Mouse (Mus musculus): Measurements from ENCODE around the gene Bik.

Bik gene

GRCm38 (mm10) chr15:83547144-83547543 lies 20.5 kb downstream of the Bik start:
- no peak for DNase-seq (ENCODE audit: low spot score)

- no peak for DNase-seq (ENCODE audit: low spot score)
These were observed 23.5 kb downstream of the Bik start for GRCm38 (mm10) chr15:83550137-83550536.

GRCm38 (mm10) chr15:83553831-83554230 lies 27.2 kb downstream of the Bik start:
- no peak for DNase-seq (ENCODE audit: low spot score)

- peak; percentile 90 for DNase-seq (ENCODE audit: low spot score)
These were observed 28.7 kb downstream of the Bik start for GRCm38 (mm10) chr15:83555161-83555974.

DNA sequence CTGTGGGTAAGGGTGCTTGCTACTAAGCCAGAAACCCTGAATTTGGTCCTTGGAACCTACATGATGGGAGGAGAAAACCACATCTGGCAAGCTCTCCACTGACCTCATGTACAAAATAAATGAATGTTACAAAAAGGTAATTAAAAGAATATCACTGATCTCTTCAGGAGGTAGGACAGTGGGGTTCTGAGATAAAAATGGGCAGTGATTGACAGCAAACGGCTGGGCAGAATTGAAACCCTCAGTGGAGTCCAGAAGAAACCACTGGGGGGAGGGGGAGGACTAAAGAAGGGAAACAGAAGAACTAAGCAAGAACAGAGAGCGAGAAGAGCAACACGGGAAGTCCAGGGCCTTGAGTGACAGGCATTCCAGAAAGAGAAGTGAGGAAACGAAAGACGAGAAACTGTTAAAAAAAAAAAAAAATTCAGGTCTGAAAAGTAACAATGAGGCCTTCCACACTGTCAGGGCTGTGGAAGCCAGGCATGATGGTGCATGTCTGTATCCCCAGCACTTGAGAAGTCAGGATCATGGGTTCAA lies 34.3 kb downstream of the Bik start:
- no peak for DNase-seq (ENCODE audit: low spot score)

DNA sequence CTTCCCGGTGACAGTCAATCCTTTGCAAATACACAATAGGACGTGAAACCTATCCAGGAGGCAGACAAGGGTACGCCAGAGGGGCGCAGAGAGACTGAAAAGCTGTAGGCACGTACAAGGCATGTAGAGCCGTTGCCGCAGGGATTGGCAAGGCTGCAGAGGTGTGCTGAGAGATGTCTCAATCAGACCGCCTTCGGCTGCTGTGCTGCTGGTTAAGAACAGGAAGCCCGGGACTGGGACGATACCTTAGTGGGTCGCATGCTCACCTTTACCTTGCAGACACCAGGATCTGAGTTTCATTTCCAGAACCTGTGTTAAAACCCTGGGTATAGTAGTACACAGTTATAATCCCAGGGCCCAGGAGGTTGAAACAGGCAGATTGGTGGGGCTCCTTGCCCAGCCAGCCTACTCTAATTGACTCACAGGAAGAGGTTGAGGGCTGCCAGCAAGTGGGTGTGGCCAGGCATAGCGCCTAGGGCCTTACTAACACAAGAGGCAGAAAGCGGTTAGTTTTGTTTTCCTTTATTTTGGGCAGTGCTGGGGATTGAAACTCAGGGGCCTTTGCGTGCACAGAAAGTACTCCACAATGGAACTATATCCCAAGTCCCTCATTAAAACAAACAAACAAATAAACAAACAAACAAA lies 36.1 kb downstream of the Bik start:
- peak; percentile 75 for DNase-seq (ENCODE audit: low spot score)

- no peak for DNase-seq (ENCODE audit: low spot score)
These were observed 36.7 kb downstream of the Bik start, which contains the start of the genes Tspo and Mcat for GRCm38 (mm10) chr15:83563327-83563856. Tspo (plus strand) TSS chr15:83563592. Mcat (minus strand) TSS chr15:83563787.

DNA sequence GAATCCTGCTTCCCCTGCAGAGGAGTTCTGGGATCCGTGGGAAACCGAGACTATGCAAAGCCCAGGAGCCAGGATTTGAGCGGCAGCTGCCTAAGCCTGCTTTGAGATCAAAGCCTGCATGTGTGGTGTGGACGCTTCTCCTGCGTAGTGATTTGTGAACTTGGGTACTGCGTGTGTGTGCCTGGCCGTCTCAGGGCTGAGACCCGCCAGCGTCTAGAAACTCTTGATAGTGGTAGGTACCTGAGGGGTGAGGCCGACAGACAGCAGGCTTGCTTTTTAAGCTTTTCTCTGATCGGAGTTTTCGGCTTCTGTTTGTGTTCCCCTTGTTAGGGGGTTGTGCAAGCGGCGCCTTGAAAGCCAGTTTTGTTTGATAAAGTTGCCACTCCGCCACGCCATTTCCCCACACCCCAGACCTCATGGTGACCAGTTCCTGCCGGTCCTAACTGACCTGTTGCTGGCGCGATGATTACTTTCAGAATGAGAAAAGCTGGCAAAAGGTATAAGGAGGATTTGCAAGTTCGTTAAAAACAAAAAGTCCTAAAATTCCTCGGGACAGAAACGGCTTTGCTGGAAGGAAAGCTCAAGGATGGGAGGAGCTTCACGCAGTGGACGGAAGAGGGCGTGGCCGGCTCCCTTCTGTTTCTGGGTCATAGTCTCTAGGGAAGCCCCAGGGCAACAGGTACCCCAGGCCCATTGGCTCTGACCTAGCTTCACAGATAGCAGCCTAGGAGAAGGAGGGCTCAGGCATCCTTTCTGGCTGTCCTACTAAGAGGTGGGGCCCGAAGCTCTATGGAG lies 37.4 kb downstream of the Bik start:
- no peak for DNase-seq (ENCODE audit: low spot score)

DNA sequence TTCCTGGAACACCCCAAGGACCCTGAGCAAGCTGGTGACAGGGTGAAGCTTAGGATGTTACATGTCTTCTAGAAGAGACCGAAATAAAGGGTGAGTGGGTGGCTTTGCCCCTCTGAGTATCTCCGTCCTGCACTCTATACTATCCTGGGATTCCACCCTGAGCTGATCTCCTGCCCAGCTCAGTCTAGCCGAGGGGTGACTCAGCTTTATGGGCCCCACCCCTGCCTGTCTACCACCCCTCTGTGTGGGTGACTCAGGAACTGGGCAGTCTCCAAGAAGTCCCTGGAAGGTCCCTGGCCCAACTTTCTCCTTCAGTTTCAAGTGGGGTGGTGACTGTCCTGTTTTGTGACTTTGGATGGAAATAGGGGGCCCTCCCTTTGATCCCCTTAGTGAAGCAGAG lies 38.8 kb downstream of the Bik start:
- DNase-seq (ENCODE audit: low spot score), result no peak

DNA sequence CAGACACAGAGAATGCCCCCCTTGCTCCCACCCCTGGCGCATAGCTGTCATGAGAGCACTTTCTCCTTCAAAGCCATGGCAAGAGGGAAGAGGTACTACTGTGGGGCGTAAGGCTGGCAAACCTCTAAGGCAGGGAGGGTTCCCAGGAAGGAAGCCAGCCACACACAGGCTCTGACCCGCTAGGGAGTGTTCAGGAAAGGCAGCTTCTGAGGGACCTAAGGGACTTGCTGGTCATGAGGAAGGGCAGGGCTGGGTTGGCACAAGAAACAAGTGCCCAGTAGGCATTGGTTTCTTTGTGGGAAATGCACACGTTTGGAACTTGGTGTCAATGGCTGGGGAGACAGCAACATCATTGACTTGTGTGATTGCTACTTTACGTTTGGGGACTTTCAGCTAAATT lies 39.3 kb downstream of the Bik start:
- DNase-seq (ENCODE audit: low spot score), result no peak

GRCm38 (mm10) chr15:83567728-83568127 lies 41.1 kb downstream of the Bik start:
- no peak for DNase-seq (ENCODE audit: low spot score)

GRCm38 (mm10) chr15:83568544-83568943 lies 41.9 kb downstream of the Bik start:
- DNase-seq (ENCODE audit: low spot score), result no peak

DNA sequence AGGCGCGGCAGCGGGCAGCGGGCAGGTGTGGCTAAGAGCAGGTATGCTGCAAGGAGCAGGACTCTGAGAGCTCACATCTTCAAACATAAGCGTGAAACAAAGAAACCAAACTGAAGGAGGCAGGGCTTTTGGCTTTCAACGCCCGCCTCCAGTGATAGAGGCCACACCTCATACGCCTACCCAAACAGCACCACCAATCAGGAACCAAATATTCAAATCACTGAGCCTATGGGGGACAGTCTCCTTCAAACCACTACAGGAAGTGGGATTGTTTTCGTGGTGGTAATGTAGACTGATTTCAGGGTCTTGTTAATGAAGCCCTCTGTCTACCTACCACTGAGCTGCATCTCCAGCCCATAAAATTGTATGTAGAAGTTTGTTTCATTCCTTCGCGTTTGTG lies 43.0 kb downstream of the Bik start:
- peak; percentile 54 for DNase-seq (ENCODE audit: low spot score)

GRCm38 (mm10) chr15:83570641-83571040 lies 44.0 kb downstream of the Bik start:
- no peak for DNase-seq (ENCODE audit: low spot score)

DNA sequence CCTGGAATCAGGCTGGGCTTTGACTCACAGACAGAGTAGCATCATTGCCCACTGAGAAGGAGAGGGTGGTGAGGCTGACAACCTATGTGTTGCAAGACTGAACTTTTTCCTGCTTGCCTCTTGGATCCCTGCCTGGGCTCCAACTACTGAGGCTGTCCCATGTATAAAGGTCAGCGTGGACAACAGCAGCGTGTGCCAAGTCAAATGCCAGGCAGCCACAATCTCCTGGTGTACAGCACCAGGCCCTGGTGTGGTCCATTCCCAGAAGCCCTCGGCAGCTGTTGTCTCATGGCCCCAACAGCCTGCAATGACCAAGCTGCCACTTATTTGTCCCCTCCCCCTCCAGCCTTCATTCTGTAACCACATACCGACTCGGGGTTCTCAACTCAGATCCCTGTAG lies 45.0 kb downstream of the Bik start:
- DNase-seq (ENCODE audit: low spot score), result no peak

DNA sequence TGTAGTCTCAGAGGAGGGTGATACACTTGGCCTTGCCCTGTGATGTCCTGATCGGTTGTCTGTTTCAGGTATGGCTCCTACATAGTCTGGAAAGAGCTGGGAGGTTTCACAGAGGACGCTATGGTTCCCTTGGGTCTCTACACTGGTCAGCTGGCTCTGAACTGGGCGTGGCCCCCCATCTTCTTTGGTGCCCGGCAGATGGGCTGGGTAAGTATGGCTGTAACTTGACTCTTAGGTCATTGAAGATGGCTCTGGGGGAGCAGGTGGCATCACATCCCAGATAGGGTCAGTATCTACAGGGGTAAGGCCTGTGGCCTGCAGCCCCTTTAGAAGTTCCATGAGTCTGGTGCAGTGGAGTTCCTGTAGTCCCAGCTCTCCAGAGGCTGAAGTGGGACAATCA lies 45.5 kb downstream of the Bik start:
- no peak for DNase-seq (ENCODE audit: low spot score)

DNA sequence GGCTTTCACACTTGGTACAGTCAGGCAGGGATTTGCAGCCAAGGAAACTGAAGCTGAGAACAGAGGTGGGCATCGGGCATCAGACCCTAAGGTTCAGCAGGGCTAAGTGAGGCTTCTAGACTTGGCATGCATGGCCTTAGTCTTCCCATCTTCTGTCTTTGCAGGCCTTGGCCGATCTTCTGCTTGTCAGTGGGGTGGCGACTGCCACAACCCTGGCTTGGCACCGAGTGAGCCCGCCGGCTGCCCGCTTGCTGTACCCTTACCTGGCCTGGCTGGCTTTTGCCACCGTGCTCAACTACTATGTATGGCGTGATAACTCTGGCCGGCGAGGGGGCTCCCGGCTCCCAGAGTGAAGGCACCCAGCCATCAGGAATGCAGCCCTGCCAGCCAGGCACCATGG lies 46.9 kb downstream of the Bik start:
- no peak for DNase-seq (ENCODE audit: low spot score)

- no peak for DNase-seq (ENCODE audit: low spot score)
These were observed 48.2 kb downstream of the Bik start for GRCm38 (mm10) chr15:83574731-83575351.

- no peak for DNase-seq (ENCODE audit: low spot score)
These were observed 48.9 kb downstream of the Bik start for GRCm38 (mm10) chr15:83575543-83575942.

DNA sequence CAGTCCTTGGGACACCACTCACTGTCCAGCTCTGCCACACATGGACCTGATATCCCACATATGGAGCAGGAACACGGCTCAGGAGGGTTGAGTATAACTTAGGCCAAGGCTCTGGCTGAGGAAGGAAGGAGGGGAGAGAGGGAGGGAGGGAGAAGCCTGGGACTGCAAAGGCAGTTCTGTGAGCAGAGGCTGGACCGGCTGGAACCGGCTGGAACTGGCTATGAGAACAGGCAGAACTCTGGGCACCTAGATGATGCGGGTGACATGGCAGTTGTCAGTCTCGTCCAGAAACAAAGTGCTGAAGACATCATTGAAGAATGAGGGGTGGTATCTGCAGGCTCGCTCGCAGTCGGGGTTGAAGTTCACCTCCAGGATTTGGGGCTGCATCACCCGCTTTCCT lies 50.0 kb downstream of the Bik start:
- DNase-seq (ENCODE audit: low spot score), result no peak

DNA sequence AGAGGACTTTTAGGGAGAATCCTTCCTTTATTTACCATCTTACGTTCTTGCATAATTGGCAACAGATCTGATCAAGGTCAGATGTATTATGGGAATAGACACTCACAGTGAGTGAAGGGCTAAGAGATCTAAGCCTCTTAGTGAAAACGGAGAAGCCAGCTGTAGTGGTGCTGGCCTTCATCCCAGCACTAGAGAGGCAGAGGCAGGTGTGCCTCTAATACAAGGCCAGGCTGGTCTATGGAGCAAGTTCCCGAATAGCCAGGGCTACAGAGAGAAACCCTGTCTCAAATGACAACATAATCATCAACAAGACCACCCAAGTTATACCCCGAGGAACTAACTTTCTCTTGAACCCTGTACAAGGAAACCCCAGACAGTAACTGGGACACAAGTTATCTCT lies 56.3 kb downstream of the Bik start:
- DNase-seq (ENCODE audit: low spot score), result no peak

Data from testis, postnatal 14 days (tissue).